Mouse (Mus musculus): ENCODE measurements around the gene Kndc1. TPM values are rescaled to one million over a fixed set of nuclear protein-coding genes. Genes with fewer than 3 reads are reported as not detected.

Gene Kndc1
- total and polyA plus RNA-seq, 3 experiments: 0.47 TPM; not detected in 2

DNA sequence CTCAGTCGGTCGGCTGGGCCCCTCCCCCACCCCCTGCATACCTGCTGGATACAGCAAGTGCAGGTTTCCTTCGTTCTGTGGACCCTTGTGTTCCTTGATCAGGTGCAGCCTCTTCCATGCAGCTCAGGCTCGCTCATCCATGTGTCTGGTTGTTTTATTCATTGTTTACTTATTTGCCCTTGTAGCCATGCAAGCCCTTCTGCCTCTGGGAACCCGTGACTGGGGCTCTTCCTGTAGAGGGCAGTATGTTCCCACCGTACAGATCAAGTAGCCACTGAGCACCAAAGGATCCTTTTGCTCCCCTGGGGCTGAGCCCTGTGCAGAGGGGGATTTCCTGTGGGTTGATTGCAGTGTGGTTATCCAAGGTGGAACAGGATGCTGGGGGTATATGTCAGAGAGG, 11.2 kb downstream of the Kndc1 start:
- intact Hi-C loops (cut with DNase I): loop anchor here (1.0 to 2.0 kb wide), 2 partner anchors 90 to 157 kb away; no protein-coding TSS in a partner anchor
- Histone ChIP-seq H3K79me2 (replicated peaks; ENCODE audit: control insufficient read depth, insufficient read depth, low read length) (no peaks in the 10 kb centered on the region), H3K36me3 (ENCODE audit: control insufficient read depth, insufficient read depth, low read length) (no peaks in the 10 kb centered on the region), H3K4me3 (no peak overlapping the region), H3K9ac (ENCODE audit: low read depth, low read length) (no peak overlapping the region), H3K27me3 (ENCODE audit: control insufficient read depth, insufficient read depth, low read length) (no peaks in the 10 kb centered on the region; the same call in 1 of the 2 replicates), H3K4me1 (ENCODE audit: control insufficient read depth, insufficient read depth, low read length) (no peaks in the 10 kb centered on the region), H3K27ac (no peak overlapping the region)
- DNase-seq: peak in 1 of 2 experiments; percentile 13
- TF ChIP-seq CTCF (IDR thresholded peaks at IDR 0.05) (peak; percentile 66), EP300 (IDR thresholded peaks at IDR 0.05; ENCODE audit: insufficient read depth, low read depth, low read length) (no peak)
- WGBS: 4% methylated on average over 6 of the region's 6 CpGs

DNA sequence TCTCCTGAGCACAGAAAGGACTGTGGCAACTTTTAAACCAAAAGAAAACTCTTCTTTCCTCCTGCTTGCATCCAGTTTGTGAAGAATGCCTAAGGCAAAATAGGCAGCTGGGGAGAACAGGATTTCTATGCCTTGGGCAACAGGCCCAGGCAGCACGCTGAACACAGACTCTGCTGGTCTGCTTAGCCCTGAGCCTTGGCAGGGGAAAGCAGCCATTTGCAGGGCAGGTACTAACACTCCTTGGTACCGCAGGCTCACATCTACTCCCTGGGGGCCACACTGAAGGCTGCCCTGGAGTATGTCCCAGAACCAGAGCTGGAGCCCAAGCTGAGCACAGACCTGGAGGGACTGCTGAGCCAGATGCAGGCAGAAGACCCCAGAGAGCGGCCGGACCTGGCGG, 13.7 kb downstream of the Kndc1 start:
- Histone ChIP-seq H3K4me1 (ENCODE audit: control insufficient read depth, insufficient read depth, low read length) (no peaks in the 10 kb centered on the region), H3K36me3 (ENCODE audit: control insufficient read depth, insufficient read depth, low read length) (no peaks in the 10 kb centered on the region), H3K27ac (no peak overlapping the region), H3K79me2 (replicated peaks; ENCODE audit: control insufficient read depth, insufficient read depth, low read length) (no peaks in the 10 kb centered on the region), H3K27me3 (ENCODE audit: control insufficient read depth, insufficient read depth, low read length) (no peaks in the 10 kb centered on the region), H3K9ac (ENCODE audit: low read depth, low read length) (no peak overlapping the region), H3K4me3 (no peak overlapping the region)
- intact Hi-C loops (cut with DNase I): no loop called here
- TF ChIP-seq EP300 (IDR thresholded peaks at IDR 0.05; ENCODE audit: insufficient read depth, low read depth, low read length) (no peak), CTCF (IDR thresholded peaks at IDR 0.05) (no peak), POLR2A (IDR thresholded peaks at IDR 0.05; ENCODE audit: insufficient read depth, low read depth, low read length) (no peak)
- WGBS: 69% methylated on average over 5 of the region's 5 CpGs
- no peak for DNase-seq

DNA sequence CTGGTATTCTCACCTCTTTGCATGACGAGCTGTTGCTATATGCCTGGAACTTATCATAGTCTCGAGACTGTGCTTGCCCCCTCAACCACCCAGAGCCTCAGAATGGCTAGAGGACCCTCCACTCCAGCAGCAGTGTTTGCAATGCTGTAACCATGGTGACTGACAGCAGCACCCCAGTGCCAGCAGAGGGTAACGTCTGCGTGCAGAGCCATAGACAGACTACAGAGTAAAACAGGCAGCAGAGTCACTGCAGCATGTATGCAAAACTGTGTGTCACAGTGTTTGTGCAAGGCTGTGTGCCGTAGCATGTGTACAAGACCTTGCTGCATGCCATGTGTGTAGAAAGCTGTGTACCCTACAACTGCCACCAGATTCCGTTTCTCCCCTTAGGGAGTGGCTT, 15.0 kb downstream of the Kndc1 start:
- intact Hi-C loops (cut with DNase I): no loop called here
- no peak for DNase-seq
- Histone ChIP-seq H3K9ac (ENCODE audit: low read depth, low read length) (no peak overlapping the region), H3K36me3 (ENCODE audit: control insufficient read depth, insufficient read depth, low read length) (no peaks in the 10 kb centered on the region), H3K27me3 (ENCODE audit: control insufficient read depth, insufficient read depth, low read length) (peaks cover 4% of the 10 kb centered on the region), H3K79me2 (replicated peaks; ENCODE audit: control insufficient read depth, insufficient read depth, low read length) (no peaks in the 10 kb centered on the region), H3K4me3 (no peak overlapping the region), H3K27ac (no peak overlapping the region), H3K4me1 (ENCODE audit: control insufficient read depth, insufficient read depth, low read length) (no peaks in the 10 kb centered on the region)
- 53% methylated on average over 6 of the region's 6 CpGs for WGBS
- no peak for TF ChIP-seq POLR2A (IDR thresholded peaks at IDR 0.05; ENCODE audit: insufficient read depth, low read depth, low read length)
- TF ChIP-seq CTCF (IDR thresholded peaks at IDR 0.05): no peak
- no peak for TF ChIP-seq EP300 (IDR thresholded peaks at IDR 0.05; ENCODE audit: insufficient read depth, low read depth, low read length)

DNA sequence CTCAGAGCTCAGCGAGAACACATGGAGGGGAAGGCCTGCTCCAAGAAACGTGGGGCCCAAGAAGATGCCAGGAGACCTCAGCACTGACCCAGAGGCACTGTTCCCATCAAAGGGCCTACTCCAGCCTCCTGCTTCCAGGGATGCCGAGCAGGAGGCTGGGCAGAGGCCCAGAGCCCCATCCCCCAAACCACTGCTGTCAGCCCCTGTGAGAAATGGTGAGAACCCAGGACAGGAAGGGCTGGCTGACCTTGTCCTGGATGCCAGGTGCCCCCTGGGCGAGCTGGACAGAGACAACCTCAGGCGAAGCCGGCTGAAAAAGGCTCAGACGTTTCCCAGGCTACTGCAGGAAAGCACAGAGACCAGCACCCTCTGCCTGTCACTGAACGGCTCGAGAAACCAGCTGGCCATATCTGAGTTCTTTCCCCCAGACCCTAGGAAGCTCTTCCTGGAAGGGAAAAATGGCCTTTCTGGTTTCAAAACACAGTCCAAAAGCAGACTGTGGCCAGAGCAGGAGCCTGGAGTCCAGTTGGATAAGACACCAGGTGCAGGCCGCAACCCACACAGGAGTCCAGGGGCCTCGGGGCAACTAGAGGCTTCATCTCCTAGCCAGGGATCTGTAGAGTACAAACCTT, 15.8 kb downstream of the Kndc1 start:
- peaks cover 4% of the 10 kb centered on the region for H3K27me3 ChIP-seq (ENCODE audit: control insufficient read depth, insufficient read depth, low read length)
- H3K9ac ChIP-seq (ENCODE audit: low read depth, low read length): no peak overlapping the region
- no peak for DNase-seq
- H3K4me1 ChIP-seq (ENCODE audit: control insufficient read depth, insufficient read depth, low read length): no peaks in the 10 kb centered on the region
- intact Hi-C loops (cut with DNase I): no loop called here
- no peaks in the 10 kb centered on the region for H3K79me2 ChIP-seq (replicated peaks; ENCODE audit: control insufficient read depth, insufficient read depth, low read length)
- no peak overlapping the region for H3K4me3 ChIP-seq
- WGBS: 49% methylated on average over 11 of the region's 11 CpGs
- H3K36me3 ChIP-seq (ENCODE audit: control insufficient read depth, insufficient read depth, low read length): no peaks in the 10 kb centered on the region
- no peak overlapping the region for H3K27ac ChIP-seq
- TF ChIP-seq EP300 (IDR thresholded peaks at IDR 0.05; ENCODE audit: insufficient read depth, low read depth, low read length): no peak
- no peak for TF ChIP-seq CTCF (IDR thresholded peaks at IDR 0.05)
- TF ChIP-seq POLR2A (IDR thresholded peaks at IDR 0.05; ENCODE audit: insufficient read depth, low read depth, low read length): no peak

DNA sequence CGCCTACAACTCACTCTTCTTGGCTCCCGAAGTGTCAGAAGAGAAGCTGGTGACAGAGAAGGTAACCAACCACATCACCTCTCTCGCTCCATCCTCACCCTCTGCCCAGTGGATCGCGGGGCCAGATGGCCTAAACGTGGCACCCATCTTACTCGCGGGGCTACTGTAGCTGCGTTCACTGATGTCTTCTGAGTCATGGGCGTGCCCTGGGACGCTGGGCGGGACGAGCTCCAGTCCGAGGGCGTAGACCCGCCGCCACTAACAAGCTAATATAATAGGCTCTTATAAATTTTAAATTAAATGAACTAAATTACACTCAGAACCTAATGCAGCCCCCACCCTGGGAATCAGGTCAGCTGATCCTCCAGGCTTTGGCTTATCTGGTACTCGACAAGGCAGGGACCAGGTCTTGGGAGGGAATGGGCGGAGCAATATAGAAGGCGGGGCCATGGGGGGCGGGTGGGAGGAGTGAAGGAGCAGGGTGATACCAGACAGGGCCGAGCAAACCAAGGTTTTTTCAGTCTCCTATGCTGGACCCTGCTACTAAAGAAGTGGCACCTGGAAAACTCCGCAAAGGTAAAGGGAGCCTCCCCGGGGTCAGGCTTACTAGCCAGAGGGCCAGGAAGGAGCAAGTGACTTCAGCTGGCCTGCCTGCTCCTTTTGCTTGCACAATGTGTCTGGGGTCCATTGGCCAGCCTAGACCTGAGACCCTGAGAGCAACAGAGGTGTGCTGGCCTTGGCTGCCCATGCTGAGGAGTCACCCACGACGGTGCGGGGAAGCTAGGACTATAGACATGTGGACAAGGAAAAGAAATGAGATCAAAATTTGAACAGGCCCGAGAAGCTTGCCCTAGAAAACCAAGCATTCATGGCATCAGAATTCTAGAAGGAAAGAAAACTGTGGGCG, 19.9 kb downstream of the Kndc1 start:
- intact Hi-C loops (cut with DNase I): no loop called here
- 11% methylated on average over 29 of the region's 29 CpGs for WGBS
- H3K9ac ChIP-seq (ENCODE audit: low read depth, low read length): no peak overlapping the region
- H3K4me3 ChIP-seq: no peak overlapping the region
- H3K79me2 ChIP-seq (replicated peaks; ENCODE audit: control insufficient read depth, insufficient read depth, low read length): no peaks in the 10 kb centered on the region
- DNase-seq: no peak
- TF ChIP-seq CTCF (IDR thresholded peaks at IDR 0.05) (no peak), POLR2A (IDR thresholded peaks at IDR 0.05; ENCODE audit: insufficient read depth, low read depth, low read length) (no peak), EP300 (IDR thresholded peaks at IDR 0.05; ENCODE audit: insufficient read depth, low read depth, low read length) (no peak)
- H3K27me3 ChIP-seq (ENCODE audit: control insufficient read depth, insufficient read depth, low read length): peaks cover 7% of the 10 kb centered on the region
- H3K27ac ChIP-seq: no peak overlapping the region
- no peaks in the 10 kb centered on the region for H3K36me3 ChIP-seq (ENCODE audit: control insufficient read depth, insufficient read depth, low read length)
- no peaks in the 10 kb centered on the region for H3K4me1 ChIP-seq (ENCODE audit: control insufficient read depth, insufficient read depth, low read length)

Measured in heart, adult 2 months (tissue).